Mouse (Mus musculus): ENCODE data around the gene Zc3h7b. TPM values are rescaled to one million over a fixed set of nuclear protein-coding genes. Genes with fewer than 3 reads are reported as not detected.

The Zc3h7b gene
- polyA plus RNA-seq, 1 experiment from 2014 or later: 26.5 TPM

DNA sequence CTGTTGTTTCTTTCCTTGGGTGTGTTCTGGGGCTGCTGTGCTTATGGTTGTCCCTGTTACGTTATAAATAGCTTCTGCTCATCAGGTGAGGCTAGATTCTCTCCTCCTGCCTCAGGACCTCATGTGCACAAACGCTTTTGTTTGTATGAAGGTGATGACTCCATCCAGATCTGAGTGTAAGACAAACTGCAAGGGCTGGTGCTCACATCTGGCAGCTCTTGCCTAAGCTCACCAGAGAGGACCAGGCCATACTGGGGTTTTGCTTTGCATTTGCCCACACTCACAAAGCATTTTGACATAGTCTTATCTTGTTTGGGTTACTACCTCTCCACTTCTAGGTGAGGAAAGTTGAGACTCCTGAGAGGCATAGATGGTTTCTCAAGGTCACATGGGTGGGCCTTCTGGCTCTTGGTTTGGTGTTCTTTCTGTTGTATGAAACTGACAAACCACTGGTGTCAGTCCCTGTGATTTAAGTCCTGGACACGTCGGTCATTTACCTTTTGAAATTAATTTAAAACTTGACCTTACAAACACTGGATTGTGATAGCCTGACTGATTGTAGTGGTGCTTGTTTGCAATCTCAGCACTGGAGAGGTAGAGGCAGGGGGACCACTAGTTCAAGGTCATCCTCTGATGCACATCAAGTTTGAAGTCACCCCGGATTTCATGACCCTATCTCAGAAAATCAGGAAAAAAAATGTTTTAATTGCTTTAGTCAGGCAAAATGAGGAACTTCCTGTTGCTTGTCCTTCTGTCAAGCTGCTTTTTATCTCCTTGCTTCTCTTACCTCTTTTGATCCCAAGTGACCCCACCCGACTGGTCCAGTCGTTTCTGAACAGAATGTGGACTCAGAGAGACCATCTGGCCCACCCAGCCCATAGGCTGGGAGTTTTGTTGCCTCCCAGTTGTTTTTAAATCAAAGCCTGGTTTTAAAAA, 68.1 kb downstream of the Zc3h7b start:
- WGBS: 61% methylated on average over 7 of the region's 7 CpGs
- peak overlapping the region; percentile 81; the same call in 1 of the 2 replicates for H3K9ac ChIP-seq (ENCODE audit: low read depth, low read length)

DNA sequence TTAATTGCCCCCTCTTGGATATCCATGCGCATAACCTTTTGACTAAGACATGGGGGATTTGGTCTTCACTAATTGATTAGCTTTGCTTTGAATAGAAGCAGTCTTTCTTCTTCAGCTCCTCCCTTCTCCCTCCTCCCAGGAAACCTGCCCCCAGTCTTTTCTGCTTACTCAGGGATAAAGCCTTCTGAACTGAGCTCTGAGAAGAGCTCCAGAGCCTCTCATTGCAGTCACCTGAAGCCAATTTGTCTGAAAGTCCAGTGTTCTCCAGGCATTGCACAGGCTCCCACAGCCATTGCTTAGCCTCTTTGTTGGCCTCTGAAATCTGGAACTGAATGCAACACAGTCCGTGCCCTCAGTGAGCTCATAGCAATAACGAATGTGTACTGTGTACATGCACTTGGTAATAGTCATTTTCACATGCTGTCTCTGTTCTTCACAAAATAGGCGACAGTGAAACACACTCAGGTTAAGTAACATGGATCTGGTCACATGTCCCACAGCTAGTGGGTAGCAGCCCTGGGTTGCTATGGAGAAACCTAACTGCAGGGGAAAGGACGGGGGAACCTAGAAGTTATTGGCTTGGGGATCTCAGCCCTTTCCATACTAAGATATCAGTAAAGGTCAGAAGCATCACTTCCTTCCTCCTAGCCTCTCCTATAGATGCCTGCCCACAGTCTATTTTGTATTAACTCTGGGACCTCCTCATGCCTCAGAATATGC, 69.3 kb downstream of the Zc3h7b start:
- H3K9me3 ChIP-seq (replicated peaks; ENCODE audit: low read length): no peaks in the 10 kb centered on the region
- no peaks in the 10 kb centered on the region for H3K27me3 ChIP-seq (ENCODE audit: insufficient read depth, low read length)
- no peak overlapping the region for H3K9ac ChIP-seq (ENCODE audit: low read depth, low read length)
- no peak for TF ChIP-seq CTCF (IDR thresholded peaks at IDR 0.05; ENCODE audit: low read depth)
- H3K27ac ChIP-seq: no peak overlapping the region
- peaks cover 26% of the 10 kb centered on the region for H3K36me3 ChIP-seq (ENCODE audit: insufficient read depth, low read length)
- no peak overlapping the region for H3K4me2 ChIP-seq (ENCODE audit: low read length)
- H3K4me1 ChIP-seq (replicated peaks; ENCODE audit: insufficient read depth, low read length): peaks cover 10% of the 10 kb centered on the region
- no peak for DNase-seq (ENCODE audit: low spot score)
- no peak for ATAC-seq (replicated peaks; ENCODE audit: low FRiP score, low read depth)
- H3K4me3 ChIP-seq (replicated peaks; ENCODE audit: low read depth, low read length): no peak overlapping the region
- 86% methylated on average over 5 of the region's 5 CpGs for WGBS

More for the DNA sequence above, 68.1 kb downstream of the Zc3h7b start:
- Histone ChIP-seq H3K9me3 (replicated peaks; ENCODE audit: low read length) (no peaks in the 10 kb centered on the region), H3K36me3 (ENCODE audit: insufficient read depth, low read length) (peaks cover 21% of the 10 kb centered on the region), H3K4me1 (replicated peaks; ENCODE audit: insufficient read depth, low read length) (peaks cover 11% of the 10 kb centered on the region), H3K4me3 (replicated peaks; ENCODE audit: low read depth, low read length) (no peak overlapping the region), H3K4me2 (ENCODE audit: low read length) (peak overlapping the region; percentile 71; the same call in 1 of the 2 replicates), H3K27ac (no peak overlapping the region), H3K27me3 (ENCODE audit: insufficient read depth, low read length) (no peaks in the 10 kb centered on the region)
- no peak for ATAC-seq (replicated peaks; ENCODE audit: low FRiP score, low read depth)
- no peak for TF ChIP-seq CTCF (IDR thresholded peaks at IDR 0.05; ENCODE audit: low read depth)
- no peak for DNase-seq (ENCODE audit: low spot score)

DNA sequence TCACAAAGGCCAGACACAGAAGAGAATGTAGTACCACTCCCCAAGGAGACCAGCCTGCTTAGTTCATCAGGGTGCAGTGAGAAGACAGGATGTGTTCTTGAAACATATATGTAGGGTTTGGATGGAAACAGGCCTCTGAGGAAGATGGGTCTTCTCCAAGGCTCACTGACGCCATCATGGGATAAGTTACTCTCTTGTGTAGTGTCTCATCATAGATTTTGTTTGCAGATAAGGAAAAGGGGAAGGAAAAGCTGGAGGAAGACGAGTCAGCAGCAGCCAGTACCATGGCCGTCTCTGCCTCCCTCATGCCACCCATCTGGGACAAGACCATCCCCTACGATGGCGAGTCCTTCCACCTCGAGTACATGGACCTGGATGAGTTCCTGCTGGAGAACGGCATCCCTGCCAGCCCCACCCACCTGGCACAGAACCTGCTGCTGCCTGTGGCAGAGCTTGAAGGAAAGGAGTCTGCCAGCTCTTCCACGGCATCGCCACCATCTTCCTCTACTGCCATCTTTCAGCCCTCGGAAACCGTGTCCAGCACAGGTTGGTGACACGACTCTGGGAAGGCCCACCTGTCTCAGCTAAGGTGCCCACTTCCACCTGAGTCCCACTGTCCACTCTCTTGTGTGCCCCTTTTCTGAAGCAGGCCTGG, 70.0 kb downstream of the Zc3h7b start:
- Histone ChIP-seq H3K27ac (no peak overlapping the region), H3K36me3 (ENCODE audit: insufficient read depth, low read length) (peaks cover 26% of the 10 kb centered on the region), H3K4me1 (replicated peaks; ENCODE audit: insufficient read depth, low read length) (0 out of 2 replicates have a peak, but pooled peaks cover 3% of the 10 kb centered on the region), H3K9ac (ENCODE audit: low read depth, low read length) (no peak overlapping the region), H3K9me3 (replicated peaks; ENCODE audit: low read length) (no peaks in the 10 kb centered on the region), H3K4me3 (replicated peaks; ENCODE audit: low read depth, low read length) (no peak overlapping the region), H3K27me3 (ENCODE audit: insufficient read depth, low read length) (no peaks in the 10 kb centered on the region), H3K4me2 (ENCODE audit: low read length) (no peak overlapping the region)
- DNase-seq (ENCODE audit: low spot score) (no peak), ATAC-seq (replicated peaks; ENCODE audit: low FRiP score, low read depth) (no peak)
- 88% methylated on average over 12 of the region's 12 CpGs for WGBS
- no peak for TF ChIP-seq CTCF (IDR thresholded peaks at IDR 0.05; ENCODE audit: low read depth)

DNA sequence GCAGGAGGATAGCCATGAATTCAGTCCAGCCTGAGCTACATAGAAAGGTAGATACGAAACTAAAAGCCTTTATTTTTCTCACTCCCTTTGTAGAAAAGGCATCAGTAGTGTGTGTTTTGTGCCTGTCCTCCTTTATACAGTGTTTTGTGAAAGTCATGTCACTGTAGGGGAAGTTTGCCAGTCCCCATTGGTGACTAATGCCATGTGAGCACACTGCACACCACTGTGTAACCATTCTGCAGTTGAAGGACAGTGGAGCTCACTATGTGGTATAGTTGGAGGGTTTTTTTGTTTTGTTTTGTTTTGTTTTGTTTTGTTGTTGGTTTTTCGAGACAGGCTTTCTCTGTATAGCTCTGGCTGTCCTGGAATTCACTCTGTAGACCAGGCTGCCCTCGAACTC, 73.5 kb downstream of the Zc3h7b start:
- ATAC-seq (replicated peaks; ENCODE audit: low FRiP score, low read depth): no peak
- H3K36me3 ChIP-seq (ENCODE audit: insufficient read depth, low read length): peaks cover 30% of the 10 kb centered on the region

DNA sequence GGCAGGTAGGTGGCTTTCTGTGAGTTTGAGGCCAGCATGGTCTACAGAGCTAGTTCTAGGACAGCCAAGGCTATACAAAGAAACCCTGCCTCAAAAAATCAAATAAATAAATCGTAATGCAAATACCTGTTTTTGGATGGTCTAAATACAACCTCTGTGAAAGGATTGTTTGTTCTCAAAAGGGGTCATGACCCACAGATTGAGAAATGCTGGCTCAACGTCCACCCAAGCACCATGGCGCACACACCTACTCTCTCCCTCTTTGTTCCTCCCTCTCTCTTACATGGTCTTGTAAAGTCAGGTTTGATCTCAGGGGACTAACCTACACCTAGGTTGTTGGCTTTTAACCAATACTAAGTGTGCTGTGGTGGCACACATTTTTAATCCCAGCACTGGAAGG, 77.8 kb downstream of the Zc3h7b start:
- H3K9me3 ChIP-seq (replicated peaks; ENCODE audit: low read length): no peaks in the 10 kb centered on the region
- no peak overlapping the region for H3K9ac ChIP-seq (ENCODE audit: low read depth, low read length)
- 85% methylated on average over 3 of the region's 3 CpGs for WGBS
- no peaks in the 10 kb centered on the region for H3K27me3 ChIP-seq (ENCODE audit: insufficient read depth, low read length)
- ATAC-seq (replicated peaks; ENCODE audit: low FRiP score, low read depth) (no peak), DNase-seq (ENCODE audit: low spot score) (no peak)
- H3K36me3 ChIP-seq (ENCODE audit: insufficient read depth, low read length): peaks cover 42% of the 10 kb centered on the region; the same call in 1 of the 2 replicates
- no peaks in the 10 kb centered on the region for H3K4me1 ChIP-seq (replicated peaks; ENCODE audit: insufficient read depth, low read length)
- no peak overlapping the region for H3K4me3 ChIP-seq (replicated peaks; ENCODE audit: low read depth, low read length)
- H3K4me2 ChIP-seq (ENCODE audit: low read length): no peak overlapping the region
- TF ChIP-seq CTCF (IDR thresholded peaks at IDR 0.05; ENCODE audit: low read depth): no peak
- no peak overlapping the region for H3K27ac ChIP-seq

More for the DNA sequence above, 73.5 kb downstream of the Zc3h7b start:
- Histone ChIP-seq H3K4me3 (replicated peaks; ENCODE audit: low read depth, low read length) (no peak overlapping the region), H3K4me2 (ENCODE audit: low read length) (no peak overlapping the region), H3K4me1 (replicated peaks; ENCODE audit: insufficient read depth, low read length) (no peaks in the 10 kb centered on the region), H3K9ac (ENCODE audit: low read depth, low read length) (no peak overlapping the region), H3K27ac (no peak overlapping the region), H3K27me3 (ENCODE audit: insufficient read depth, low read length) (no peaks in the 10 kb centered on the region), H3K9me3 (replicated peaks; ENCODE audit: low read length) (no peaks in the 10 kb centered on the region)
- TF ChIP-seq CTCF (IDR thresholded peaks at IDR 0.05; ENCODE audit: low read depth): no peak
- WGBS: 90% methylated on average over 3 of the region's 3 CpGs
- no peak for DNase-seq (ENCODE audit: low spot score)

DNA sequence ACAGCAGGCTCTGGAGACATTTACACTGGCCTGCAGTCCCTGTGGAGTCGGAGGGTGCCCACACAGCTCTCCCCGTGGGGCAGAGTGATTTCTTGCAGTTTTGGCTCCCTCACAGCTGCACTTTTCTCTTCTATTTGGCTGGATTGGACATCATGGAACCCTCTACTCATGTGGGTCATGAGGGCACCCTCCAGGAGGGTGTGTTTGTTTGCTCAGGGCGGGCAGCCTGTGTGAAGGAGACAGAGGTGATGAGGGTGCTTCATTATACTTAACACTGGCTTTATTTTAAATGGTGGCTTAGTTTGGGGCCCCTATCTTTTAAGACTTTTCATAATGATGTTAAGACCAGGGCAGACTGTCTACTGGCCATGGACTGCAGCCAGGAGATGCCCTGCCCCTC, 80.0 kb downstream of the Zc3h7b start:
- peaks cover 41% of the 10 kb centered on the region; the same call in 1 of the 2 replicates for H3K36me3 ChIP-seq (ENCODE audit: insufficient read depth, low read length)
- no peaks in the 10 kb centered on the region for H3K9me3 ChIP-seq (replicated peaks; ENCODE audit: low read length)
- no peaks in the 10 kb centered on the region for H3K4me1 ChIP-seq (replicated peaks; ENCODE audit: insufficient read depth, low read length)
- no peak overlapping the region for H3K4me2 ChIP-seq (ENCODE audit: low read length)
- 76% methylated on average over 3 of the region's 3 CpGs for WGBS
- no peak for TF ChIP-seq CTCF (IDR thresholded peaks at IDR 0.05; ENCODE audit: low read depth)
- no peak overlapping the region for H3K27ac ChIP-seq
- H3K9ac ChIP-seq (ENCODE audit: low read depth, low read length): no peak overlapping the region
- no peak overlapping the region for H3K4me3 ChIP-seq (replicated peaks; ENCODE audit: low read depth, low read length)
- no peak for DNase-seq (ENCODE audit: low spot score)
- no peaks in the 10 kb centered on the region for H3K27me3 ChIP-seq (ENCODE audit: insufficient read depth, low read length)
- no peak for ATAC-seq (replicated peaks; ENCODE audit: low FRiP score, low read depth)
